Mouse (Mus musculus) lung, postnatal 0 days (tissue): ENCODE results near the gene Ogfod2.

Experiments
- CTCF ChIP-seq: IDR thresholded peaks from 2 replicates; pipeline ENCODE4 v1.5.1; 2016; ENCODE audit warnings: antibody characterized with exemption, mild to moderate bottlenecking
- EP300 ChIP-seq: IDR thresholded peaks from 2 replicates; pipeline ENCODE4 v1.6.1; 2016; ENCODE audit warnings: antibody characterized with exemption, mild to moderate bottlenecking, control low read depth

GRCm38 (mm10) chr5:124134261-124134660, 22.2 kb downstream of the Ogfod2 start:
- no peak for TF ChIP-seq CTCF
- TF ChIP-seq EP300 = no peak
